Mouse (Mus musculus) kidney, adult 9 months (tissue): ENCODE data around the gene Gabpb1.

Source experiments
- DNase-seq: peaks from one replicate; pipeline ENCODE4 v3.0.0; 2022

The Gabpb1 gene

DNA sequence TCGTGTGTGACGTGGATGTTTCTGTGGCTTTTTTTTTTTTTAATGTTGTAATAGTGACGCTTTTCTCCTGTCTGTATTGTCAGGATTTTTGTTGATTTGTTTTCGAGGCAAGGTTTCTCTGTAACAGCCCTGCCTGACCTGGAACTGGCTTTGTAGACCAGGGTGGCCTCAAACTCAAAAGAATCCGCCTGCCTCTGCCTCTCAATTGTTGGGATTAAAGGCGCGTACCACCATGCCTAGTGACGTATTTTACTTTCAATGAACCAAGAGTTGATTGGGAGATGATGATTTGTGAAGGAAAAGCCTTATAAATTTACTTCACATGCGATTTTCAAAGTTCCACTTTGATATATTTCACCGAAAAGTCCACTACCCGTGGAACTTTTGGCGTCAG is at the start of gene Gabpb1:
TSS of gene Gabpb1 (minus strand) at position 216 of the 394 bp plus-strand sequence.
- DNase-seq: no peak

DNA sequence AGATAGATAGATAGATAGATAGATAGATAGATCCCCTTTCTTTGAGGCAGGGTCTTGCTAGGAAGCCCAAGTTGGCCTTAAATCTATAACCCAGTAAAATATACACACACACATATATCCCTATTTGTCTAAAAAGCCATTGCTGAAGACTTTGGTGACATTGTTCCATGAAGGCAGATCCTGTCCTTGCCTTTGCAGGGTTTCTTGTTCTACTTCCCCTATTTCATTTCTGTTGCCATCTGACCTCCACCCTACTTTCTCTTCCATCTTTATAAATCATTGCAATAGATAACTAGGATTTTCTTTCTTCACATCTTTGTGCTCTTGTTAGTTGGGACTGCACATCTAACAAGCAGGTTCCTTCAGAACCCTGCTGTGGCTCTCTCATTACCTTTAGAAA is 36.8 kb upstream of the Gabpb1 start:
- peak; percentile 23 for DNase-seq

DNA sequence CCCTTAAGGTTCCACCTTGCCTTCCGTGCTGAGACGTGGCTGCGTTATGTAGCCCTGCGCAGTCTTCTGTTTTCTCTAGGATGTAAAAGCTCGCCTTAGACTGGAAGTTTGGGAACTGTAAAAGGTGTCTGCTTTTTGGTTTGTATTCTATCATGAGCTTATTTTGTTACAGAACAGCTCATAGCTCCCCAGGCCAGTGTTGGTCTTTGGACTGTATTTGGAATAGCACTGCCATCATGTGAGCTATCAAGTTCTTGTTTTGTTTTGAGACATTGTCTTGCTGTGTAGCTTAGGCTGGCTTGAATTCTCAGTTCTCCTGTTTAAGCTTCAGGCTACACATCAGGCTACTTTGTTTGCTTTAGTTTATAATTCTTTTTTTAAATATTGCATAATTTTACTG is 36.4 kb upstream of the Gabpb1 start:
- peak; percentile 84 for DNase-seq

DNA sequence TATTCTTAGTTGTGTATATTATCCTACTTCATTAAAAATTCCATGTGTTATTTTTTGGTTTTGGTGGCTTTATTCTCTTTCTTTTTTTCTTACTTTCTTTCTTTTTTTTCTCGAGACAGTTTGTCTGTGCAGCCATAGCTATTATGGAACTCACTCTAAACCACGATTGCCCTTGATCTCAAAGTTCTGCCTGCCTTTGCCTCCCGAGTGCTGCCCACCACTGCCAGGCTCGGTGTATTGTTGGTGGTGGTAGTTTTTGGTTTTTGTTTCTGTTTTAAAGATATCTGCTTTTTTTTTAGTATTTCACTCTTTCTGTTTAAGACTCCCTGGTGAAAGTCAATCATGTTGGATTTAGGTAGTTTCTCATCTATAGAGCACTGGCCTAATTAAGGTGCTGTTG is 32.2 kb upstream of the Gabpb1 start:
- no peak for DNase-seq

DNA sequence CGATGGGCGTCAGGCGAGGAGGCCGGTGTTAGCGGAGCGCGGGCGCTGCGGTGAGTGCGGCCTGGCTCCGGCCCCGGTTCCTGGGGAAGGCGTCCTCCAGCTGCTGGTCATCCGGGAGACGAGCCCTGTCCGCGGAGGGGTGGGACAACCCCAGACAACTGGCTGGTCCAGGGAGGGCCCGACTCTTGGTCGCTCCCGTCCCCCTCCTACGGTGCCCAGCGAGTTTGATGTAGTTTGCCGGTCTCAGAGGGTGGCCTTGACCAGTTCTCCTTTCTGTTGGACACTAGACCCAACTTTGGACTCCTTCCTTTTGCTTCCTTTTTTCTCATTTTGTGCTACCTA is 31.3 kb upstream of the Gabpb1 start:
- DNase-seq: no peak

DNA sequence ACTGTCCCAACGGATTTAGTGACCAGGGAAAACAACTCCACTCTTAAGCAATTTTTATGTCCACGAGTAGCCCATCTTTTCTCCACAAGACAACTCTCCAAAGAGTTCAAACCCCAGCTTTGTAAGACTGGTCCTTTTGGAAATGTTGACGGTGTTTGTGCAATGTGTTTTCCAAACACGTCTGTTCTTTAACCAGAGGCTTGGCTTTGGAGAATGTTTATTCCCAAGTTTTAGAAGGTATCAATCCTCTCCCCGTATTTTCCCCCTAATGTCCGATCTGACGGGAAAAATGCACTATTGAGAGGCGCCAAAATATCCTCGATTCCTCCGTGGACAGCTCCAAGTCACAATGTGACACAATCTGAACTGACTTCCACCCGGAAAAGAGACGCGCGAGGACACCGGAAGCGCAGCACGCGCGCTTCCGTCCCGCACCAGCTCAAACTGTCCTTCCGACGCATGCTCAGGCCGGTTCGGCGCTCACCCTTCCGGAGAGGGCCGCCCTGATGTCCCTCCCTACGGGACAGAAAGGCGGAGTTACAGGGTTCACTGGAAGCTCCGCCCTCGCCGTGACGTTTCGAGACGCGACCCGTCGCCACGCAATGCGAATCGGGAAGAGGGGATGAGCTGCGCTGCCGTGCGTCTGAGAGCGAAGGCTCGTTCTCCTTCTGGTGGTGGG is 30.8 kb upstream of the Gabpb1 start, which contains the start of gene Usp8:
TSS of gene Usp8 (plus strand) at position 570 of the 679 bp plus-strand sequence.
- peak; percentile 98 for DNase-seq

DNA sequence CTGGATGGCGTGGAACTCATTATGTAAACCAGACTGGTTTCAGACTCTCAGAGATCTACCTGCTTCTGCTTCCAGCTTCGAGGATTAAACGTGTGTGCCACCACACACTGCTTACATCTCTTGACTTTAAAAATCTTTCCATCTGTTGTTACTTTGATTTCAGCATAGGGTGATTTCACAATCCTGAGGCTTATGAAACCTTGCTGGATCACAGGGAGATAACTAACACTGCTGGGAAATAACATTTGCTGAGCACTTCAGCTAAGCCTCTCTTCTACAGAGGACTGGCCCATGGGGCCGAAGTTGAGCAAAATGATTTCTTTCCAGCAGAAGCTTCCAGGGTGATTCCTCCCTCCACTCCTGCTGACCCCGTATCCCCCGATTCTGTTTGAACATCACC is 19.1 kb upstream of the Gabpb1 start:
- DNase-seq: no peak

DNA sequence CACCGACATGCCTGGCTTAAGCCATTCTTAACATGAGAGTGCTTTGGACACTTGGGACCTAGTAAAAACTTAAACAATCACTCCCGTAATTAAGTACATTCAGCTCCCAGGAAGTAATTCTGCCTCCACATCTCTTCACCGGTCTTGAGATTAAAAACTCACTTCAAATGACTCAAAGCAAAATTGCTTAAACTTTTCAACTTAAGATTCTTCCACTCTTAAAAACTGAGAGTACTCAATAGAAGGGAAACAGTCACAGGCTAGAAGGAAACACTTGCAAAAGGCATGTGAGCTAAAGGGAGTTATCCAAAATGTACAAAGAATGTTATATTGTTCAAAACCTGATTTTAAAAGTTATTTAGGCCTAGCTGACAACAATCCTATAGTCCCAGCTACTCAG is 15.2 kb upstream of the Gabpb1 start:
- no peak for DNase-seq

DNA sequence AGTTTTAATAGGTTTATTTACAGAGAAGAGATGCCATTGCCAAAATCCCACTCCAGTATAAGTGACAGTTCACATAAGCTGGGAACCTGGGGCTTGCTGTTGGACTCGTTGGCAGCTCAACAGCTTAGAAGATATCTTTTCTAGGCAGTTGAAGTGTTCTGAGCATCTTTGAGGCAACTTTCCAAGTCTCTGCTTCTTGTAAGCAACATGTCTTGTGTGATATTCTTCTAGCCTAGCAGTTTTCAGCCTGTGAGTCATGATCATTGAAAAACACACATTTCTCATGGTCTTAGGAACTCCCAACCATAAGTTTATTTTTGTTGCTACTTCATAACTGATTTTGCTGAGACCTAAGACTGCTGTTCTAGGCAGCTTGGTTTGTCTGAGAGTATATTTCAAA is 6.8 kb upstream of the Gabpb1 start:
- DNase-seq: no peak

DNA sequence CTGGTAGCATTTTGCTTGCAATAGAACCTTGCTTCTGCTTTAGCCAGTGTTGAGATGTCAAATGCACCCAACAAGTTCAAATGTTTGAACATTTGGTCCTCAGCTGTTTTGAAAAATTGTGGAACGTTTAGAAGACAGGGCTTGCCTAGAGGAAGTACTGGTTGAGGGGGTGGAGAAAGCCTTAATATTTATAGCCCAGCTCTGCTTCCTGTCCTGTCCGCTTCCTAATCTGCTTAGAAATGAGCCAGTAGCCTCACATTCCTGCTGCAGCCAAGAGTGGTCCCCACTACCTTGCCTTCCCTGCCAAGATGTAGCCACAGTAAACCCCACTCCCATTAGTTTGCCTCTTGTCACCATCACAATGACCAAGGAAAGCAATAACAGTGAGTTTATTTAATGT is 6.2 kb upstream of the Gabpb1 start:
- peak; percentile 45 for DNase-seq

DNA sequence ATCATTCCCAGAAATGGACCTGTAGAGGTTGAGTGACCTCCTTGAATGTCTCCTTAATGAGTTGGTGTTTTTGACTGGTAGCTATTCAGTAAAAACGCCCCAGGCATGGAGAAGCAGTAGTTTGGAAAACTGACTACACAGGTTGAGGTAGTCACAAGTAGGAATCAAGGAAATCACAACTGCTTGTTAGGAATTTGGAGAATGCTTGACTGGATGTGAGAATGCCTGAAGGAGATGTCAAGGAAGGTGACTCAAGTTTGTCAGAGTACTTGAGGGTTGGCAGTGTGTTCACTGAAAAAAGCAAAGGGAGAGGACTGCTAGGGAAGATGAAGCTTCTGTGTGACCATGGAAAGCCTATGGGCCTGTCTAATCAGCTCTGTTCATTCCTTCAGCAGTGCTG is 1.2 kb upstream of the Gabpb1 start:
- DNase-seq: no peak

DNA sequence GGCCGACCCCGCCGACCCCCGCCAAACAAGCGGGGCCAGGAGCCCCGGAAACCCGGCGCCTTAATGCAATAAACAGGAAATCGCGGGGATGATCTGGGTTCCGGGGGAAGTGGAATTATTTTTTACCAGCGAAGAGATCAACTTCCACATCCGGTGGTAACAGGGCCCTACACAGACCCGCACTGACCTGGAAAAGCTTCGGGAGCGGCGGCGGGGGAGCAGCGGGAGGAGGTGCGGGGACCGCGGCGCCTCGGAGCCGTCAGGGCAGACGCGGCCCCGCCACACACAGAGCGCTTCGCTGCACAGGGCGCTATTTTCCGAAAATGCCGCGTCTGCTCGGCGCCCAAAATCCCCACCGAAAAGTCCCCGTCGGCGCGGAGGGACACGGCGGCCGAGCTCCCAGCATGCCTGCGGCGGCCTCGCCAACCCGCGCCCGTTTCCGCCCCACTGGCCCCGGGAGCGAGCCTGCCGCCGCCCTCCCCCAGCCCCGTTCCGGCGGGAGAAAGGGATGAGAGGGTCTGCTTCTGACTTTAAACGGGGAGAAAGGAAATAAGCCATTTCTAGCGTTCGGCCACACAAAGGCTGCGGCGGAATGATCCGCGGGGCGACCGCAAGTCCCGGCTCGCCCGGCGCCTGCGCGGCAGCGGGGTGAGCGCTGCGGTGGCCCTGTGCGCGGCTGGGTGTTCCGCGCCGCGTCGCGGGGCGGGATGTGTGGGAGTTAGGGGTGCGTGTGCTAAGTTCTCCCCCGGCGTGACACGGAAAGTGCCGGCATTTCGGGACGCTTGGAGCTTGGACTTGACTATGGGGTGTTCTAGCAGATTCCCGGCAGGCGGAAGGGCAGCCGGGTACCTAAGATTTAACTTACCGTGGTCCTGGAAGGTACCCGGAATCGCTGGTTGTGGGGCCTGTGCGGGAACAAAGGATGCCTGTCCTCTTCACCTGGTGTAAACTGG is 692 bp downstream of the Gabpb1 start:
- DNase-seq: peak; percentile 90

DNA sequence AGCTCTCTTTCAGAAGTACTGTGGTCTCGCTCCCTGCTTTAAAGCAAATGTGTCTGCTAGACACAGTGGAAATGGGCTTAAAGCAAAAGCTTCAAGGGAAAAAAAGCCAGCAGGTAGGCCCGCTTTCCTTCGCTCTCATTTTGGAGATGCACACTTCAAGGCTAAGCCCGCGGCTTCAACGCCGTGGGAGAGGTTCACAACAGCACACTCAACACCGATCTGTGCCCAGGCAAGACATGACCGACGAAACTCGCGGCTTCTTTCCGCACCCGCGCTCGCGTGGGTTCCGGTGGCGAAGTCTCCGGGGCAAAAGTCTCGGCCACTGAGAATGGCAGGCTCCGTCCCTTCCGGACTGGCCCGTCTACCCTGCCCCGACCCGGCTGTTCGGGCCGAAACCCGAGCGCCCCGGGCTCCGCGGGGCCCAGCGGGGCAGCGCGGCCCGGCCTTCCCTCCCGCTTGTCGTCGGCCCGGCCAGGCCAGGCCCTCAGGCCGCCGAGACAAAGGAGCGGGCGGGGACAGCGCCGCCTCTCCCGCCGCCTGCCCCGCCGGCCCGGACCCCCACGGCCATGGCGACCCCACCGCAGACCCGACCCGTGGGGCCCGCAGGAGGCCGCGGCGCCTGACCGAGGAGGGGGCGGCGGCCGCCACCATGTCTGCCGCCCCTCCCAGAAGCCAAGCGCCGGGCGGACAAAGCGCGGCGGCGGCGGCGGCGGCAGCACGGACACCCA is 1.5 kb downstream of the Gabpb1 start:
- peak; percentile 53 for DNase-seq

DNA sequence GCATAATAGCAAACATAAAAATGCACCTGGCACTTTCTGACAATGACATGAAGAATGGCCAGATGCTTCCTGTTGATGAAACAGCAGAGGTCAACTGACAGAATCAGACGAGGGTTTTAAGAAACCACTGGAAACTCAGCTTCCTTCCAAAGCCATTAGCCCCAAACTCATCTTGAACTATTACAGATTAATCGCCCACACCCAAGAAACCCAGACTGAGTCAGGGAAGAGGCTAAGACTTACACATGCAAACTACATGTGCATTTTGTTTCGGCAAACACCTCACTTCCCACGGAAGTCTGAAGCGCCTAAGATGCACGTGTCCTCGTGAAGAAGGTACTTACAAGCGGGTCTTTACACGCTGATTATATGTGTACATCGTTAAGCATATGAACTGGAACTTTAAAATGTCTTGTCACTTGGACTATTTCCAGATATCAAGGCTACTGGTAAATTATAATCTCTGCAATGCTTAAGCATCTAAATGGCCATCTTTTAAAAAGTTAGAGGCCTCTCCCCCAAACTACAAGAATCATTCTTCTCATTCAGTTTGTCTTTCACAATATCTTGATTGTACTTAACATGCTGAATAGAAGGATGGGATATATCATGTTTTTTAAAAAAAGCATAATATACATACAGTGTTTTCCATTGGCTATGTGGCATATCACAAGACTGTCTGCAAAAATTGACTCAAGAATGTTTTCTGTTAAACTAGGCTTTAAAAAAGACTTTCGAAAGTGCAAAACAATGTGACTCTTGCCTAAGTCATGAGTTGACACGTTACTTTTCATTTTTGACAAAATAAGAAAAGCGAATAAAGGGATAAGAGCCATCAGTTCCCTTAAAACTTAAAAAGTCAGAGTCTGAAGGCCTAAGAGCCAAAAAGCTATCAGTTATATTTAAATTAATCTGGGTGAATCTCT is 2.6 kb downstream of the Gabpb1 start:
- DNase-seq: no peak

DNA sequence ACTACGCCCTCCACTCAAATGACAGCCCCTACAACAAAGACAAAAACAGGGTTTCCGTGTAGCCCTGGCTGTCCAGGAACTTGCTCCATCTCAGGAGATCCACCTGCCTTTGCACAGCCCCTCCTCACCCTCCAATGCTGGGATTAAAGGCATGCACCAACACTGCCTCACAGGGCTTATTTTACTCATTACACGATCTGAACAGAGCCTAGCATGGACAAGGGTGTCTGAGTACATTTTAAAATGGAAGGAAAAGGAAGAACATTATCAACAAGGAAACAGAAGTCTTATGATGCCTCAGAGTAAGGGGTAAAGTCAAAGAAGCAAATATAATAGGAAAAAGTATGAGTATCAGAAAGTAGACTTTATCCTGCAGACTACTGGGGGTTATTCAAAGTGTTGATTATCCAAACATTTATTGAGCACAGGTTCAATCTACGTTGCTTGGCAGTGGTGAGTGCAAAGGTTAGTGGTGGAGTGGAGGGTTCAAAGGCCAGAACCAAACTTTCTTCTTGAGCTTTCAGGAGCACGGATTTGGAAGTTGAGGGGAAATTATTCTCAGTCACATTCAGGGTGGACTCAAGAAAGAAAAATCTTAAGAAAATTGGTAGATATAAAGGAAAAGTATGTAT is 7.4 kb downstream of the Gabpb1 start:
- peak; percentile 83 for DNase-seq

DNA sequence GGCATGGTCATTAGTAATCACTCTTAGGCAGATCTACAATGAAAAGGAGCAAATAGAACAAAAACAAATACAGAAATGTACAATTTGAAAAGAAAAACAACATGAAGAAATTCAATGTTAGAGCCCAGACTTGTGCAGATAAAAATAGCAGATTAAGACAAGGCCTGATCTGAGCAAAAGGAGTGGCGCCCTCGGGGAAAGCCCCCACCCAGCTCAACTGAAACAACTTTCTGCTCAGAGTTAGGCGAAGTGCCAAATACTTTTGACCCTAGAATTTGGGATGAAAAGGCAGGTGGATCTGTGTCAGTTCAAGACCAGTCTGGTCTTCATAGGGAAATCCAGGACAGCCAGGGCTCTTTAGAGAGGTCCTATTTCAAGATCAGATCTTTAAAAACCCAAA is 10.2 kb downstream of the Gabpb1 start:
- DNase-seq: no peak

DNA sequence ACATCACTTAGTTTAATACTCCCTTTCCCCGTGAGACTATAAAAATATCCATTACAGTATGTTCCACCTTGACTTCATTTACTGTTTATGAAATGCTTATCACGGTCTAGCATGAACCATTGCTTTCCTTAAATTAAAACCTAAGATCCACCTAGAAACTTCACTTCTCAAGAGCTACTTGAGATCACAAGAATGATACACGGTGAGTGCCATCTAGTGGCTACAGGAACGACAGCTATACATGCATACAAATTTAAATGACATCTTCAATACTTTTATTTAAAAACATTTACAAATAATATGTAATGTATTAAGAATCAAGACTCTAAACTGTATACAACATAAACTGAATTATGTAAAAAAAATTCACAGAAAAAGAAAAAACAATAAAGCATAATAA is 12.7 kb downstream of the Gabpb1 start:
- DNase-seq: peak; percentile 57

DNA sequence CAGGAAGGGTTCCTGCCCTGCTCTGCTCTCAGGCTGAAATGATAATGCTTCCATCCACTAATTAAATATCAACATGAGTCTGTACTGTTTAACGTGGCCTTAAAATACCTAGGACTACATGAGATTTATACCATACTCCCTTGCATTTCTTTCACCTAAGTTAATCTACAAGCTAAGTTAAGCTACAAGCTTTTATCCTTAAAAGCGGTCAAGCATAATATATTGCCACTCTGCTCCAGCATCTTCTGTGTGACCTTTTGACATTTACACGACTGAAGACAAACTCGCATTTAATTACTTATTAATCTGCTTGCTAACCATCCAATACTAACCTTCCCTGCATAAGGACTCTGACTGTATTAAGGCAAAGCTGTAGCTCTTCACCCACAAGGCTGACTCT is 23.2 kb downstream of the Gabpb1 start:
- DNase-seq: peak; percentile 80

DNA sequence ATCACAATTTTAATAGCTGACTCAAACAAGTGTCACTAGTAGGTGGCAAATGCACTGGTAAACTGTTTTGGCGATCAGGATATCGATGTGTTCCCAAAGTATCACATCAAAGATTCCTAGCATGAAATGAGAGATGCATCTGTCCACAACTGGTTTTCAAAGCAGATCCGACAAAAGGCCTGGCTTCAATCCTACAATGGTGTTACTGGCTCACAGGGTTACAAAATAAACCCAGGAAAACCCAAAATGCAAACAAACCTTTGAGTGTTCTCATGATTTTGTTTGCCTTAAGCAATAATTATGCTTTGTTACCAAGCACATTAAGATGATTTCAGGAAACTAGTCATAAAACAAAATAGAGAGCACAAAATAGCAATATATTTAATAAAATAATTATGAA is 28.4 kb downstream of the Gabpb1 start:
- no peak for DNase-seq

DNA sequence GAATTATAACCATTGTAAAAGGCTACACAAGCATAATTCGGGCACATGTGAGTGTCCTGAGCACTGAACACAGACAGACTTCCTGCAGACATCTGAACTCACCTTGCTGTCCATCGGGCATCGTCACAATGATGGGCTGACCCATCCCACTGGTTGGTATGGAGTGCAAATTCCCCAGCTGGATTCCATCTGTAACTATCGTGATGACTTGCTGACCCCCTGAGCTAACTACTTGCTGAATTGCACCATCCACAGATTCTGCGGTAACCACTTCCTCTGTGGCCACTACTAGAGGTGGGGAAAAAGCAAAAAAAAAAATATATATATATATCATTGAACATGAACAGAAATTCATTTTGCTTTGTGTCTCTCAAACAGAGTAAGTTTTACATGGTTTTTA is 29.7 kb downstream of the Gabpb1 start:
- no peak for DNase-seq

DNA sequence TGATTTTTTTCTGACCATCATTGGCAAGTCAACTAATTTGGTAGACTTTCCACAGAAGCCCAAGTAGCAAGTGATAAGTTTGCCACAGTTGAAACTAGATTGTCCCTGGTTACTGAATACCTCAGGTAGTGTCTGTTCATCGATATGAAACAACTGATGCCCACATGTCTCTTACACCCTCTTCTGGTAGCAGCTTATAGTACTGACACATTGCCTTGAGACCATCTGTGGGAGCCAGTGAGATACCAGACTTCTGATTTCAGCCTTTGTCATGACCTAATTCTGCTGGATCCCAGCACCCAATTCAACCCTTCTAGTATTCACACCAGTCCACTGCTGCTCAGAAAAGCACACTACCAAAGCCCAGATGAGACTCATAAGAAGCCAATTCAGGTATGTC is 31.4 kb downstream of the Gabpb1 start:
- DNase-seq: no peak

DNA sequence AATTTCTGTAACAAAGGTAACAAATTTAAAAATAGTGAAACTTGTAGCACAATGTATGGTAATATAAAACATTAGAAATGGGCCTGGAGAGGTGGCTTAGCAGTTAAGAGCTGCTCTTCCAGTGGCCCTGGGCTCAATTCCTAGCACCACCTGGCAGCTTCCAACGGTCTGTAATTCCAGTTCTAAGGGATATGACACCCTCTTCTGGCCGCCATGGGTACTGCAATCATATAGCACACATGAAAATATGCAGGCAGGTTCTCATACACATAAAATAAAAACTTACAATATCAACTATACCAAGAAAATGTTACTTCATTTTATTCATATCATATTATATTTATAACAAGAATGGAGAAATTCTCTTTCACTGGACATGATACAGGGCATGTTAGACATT is 35.8 kb downstream of the Gabpb1 start:
- no peak for DNase-seq
